Mouse (Mus musculus) CH12.LX (cell line): Measurements from ENCODE around the gene Gja5. TPM values are rescaled to one million over a fixed set of nuclear protein-coding genes. Genes with fewer than 3 reads are reported as not detected.

ENCODE experiments used
- DNase-seq: peaks from one replicate; pipeline ENCODE4 v3.0.0-alpha.2; 2013; ENCODE audit errors: extremely low read depth
- H3K27ac ChIP-seq: 2 replicates; pipeline ENCODE4 v1.5.1; 2012; ENCODE audit warnings: low read depth, mild to moderate bottlenecking, control low read depth, moderate library complexity; ENCODE audit not compliant: insufficient read depth
- H3K27me3 ChIP-seq: replicated peaks from 2 replicates; pipeline ENCODE3; 2012; ENCODE audit warnings: inconsistent platforms
- H3K36me3 ChIP-seq, 2 experiments: replicated peaks in 1 of 2; 2 replicates each; pipeline versions ENCODE3 to v1.6.1; 2012; ENCODE audit warnings: inconsistent platforms in 1 of 2, low read length in 1 of 2, mild to moderate bottlenecking in 1 of 2, mixed read lengths in 1 of 2, moderate library complexity in 1 of 2; ENCODE audit not compliant: control insufficient read depth in 1 of 2, insufficient read depth in 1 of 2
- H3K4me1 ChIP-seq, 2 experiments: 2 replicates each; pipeline ENCODE4 v1.6.1; 2012; ENCODE audit warnings: inconsistent platforms in 1 of 2, moderate library complexity in 1 of 2; ENCODE audit not compliant: insufficient read depth in 2 of 2, control insufficient read depth in 1 of 2
- H3K4me2 ChIP-seq: 2 replicates; pipeline ENCODE4 v1.6.1; 2012; ENCODE audit warnings: low read depth, mild to moderate bottlenecking, control low read depth; ENCODE audit not compliant: poor library complexity, insufficient read depth, severe bottlenecking
- H3K4me3 ChIP-seq, 3 experiments: fragments of 150-350 bp in 1 of 3; sonication (generic) in 1 of 3; replicated peaks in 1 of 3; 2 replicates each; pipeline versions ENCODE3 to v1.5.1; 2011 to 2012; ENCODE audit warnings: low read depth in 2 of 3, low read length in 2 of 3, mild to moderate bottlenecking in 2 of 3, moderate library complexity in 2 of 3, control low read depth in 1 of 3, improper control_type of control experiment in 1 of 3, inconsistent platforms in 1 of 3, mixed read lengths in 1 of 3; ENCODE audit not compliant: poor library complexity in 1 of 3
- H3K79me2 ChIP-seq: replicated peaks from 2 replicates; pipeline ENCODE4 v1.6.1; 2012; ENCODE audit warnings: mild to moderate bottlenecking, moderate library complexity; ENCODE audit not compliant: control insufficient read depth, poor library complexity, insufficient read depth, severe bottlenecking; ENCODE audit errors: extremely low read depth
- H3K9ac ChIP-seq: 2 replicates; pipeline ENCODE4 v1.6.1; 2012; ENCODE audit warnings: low read depth, mild to moderate bottlenecking, control low read depth, moderate library complexity; ENCODE audit not compliant: insufficient read depth
- H3K9me3 ChIP-seq: replicated peaks from 2 replicates; pipeline ENCODE3; 2012; ENCODE audit warnings: low read length, inconsistent platforms, mixed read lengths
- CHD2 ChIP-seq: IDR thresholded peaks from 2 replicates; pipeline ENCODE4 v1.6.1; 2011; ENCODE audit warnings: low read length, improper control_type of control experiment
- E2F4 ChIP-seq: IDR thresholded peaks from 2 replicates; pipeline ENCODE4 v1.6.1; 2011; ENCODE audit warnings: low read depth, low read length, improper control_type of control experiment; ENCODE audit not compliant: insufficient replicate concordance
- EP300 ChIP-seq: IDR thresholded peaks from 2 replicates; pipeline ENCODE4 v1.6.1; 2011; ENCODE audit warnings: low read length, improper control_type of control experiment
- ETS1 ChIP-seq: conservative IDR thresholded peaks from 2 replicates; pipeline ENCODE4 v1.6.1; 2012; ENCODE audit warnings: low read depth, mild to moderate bottlenecking, inconsistent platforms, low read length, improper control_type of control experiment, moderate library complexity
- GABPA ChIP-seq: IDR thresholded peaks from 2 replicates; pipeline ENCODE4 v1.6.1; 2012; ENCODE audit warnings: low read depth, low read length, improper control_type of control experiment, inconsistent platforms; ENCODE audit not compliant: insufficient replicate concordance
- IRF4 ChIP-seq: IDR thresholded peaks from 2 replicates; pipeline ENCODE4 v1.6.1; 2014; ENCODE audit warnings: low read depth, mild to moderate bottlenecking, inconsistent platforms, low read length, improper control_type of control experiment
- JUN ChIP-seq: IDR thresholded peaks from 2 replicates; pipeline ENCODE4 v1.6.1; 2011; ENCODE audit warnings: low read depth, mild to moderate bottlenecking, low read length, improper control_type of control experiment, moderate library complexity; ENCODE audit not compliant: insufficient read depth
- JUND ChIP-seq: conservative IDR thresholded peaks from 2 replicates; pipeline ENCODE4 v1.6.1; 2011; ENCODE audit warnings: low read depth, low read length, improper control_type of control experiment
- KAT2A ChIP-seq: IDR thresholded peaks from 2 replicates; pipeline ENCODE4 v1.6.1; 2012; ENCODE audit warnings: low read length, improper control_type of control experiment, inconsistent platforms; ENCODE audit not compliant: insufficient replicate concordance
- MAFK ChIP-seq: IDR thresholded peaks from 2 replicates; pipeline ENCODE4 v1.6.1; 2011; ENCODE audit warnings: low read length, improper control_type of control experiment; ENCODE audit not compliant: insufficient replicate concordance
- MEF2A ChIP-seq: IDR thresholded peaks from 2 replicates; pipeline ENCODE4 v1.6.1; 2014; ENCODE audit warnings: low read depth, mild to moderate bottlenecking, inconsistent platforms, low read length, improper control_type of control experiment, borderline replicate concordance
- MXI1 ChIP-seq: IDR thresholded peaks from 2 replicates; pipeline ENCODE4 v1.6.1; 2011; ENCODE audit warnings: mild to moderate bottlenecking, low read depth, low read length, improper control_type of control experiment
- MYC ChIP-seq: IDR thresholded peaks from 2 replicates; pipeline ENCODE4 v1.6.1; 2011; ENCODE audit warnings: low read depth, mild to moderate bottlenecking, improper control_type of control experiment, low read length
- NELFE ChIP-seq: IDR thresholded peaks from 2 replicates; pipeline ENCODE4 v1.6.1; 2011; ENCODE audit warnings: low read depth, low read length, improper control_type of control experiment
- NRF1 ChIP-seq: IDR thresholded peaks from 2 replicates; pipeline ENCODE4 v1.6.1; 2014; ENCODE audit warnings: low read depth, mild to moderate bottlenecking, inconsistent platforms, low read length, improper control_type of control experiment, moderate library complexity
- PAX5 ChIP-seq: IDR thresholded peaks from 2 replicates; pipeline ENCODE4 v1.6.1; 2012; ENCODE audit warnings: low read length, inconsistent platforms, mixed read lengths
- POLR2A ChIP-seq: IDR thresholded peaks from 2 replicates; pipeline ENCODE4 v1.6.1; 2011; ENCODE audit warnings: low read depth, mild to moderate bottlenecking, improper control_type of control experiment, low read length
- RAD21 ChIP-seq: IDR thresholded peaks from 2 replicates; pipeline ENCODE4 v1.6.1; 2011; ENCODE audit warnings: low read depth, mild to moderate bottlenecking, low read length, improper control_type of control experiment, moderate library complexity
- RCOR1 ChIP-seq: conservative IDR thresholded peaks from 2 replicates; pipeline ENCODE4 v1.6.1; 2012; ENCODE audit warnings: low read depth, mild to moderate bottlenecking, inconsistent platforms, low read length, improper control_type of control experiment
- SMC3 ChIP-seq: IDR thresholded peaks from 2 replicates; pipeline ENCODE4 v1.6.1; 2011; ENCODE audit warnings: low read depth, low read length, improper control_type of control experiment
- TBP ChIP-seq: conservative IDR thresholded peaks from 2 replicates; pipeline ENCODE4 v1.6.1; 2011; ENCODE audit warnings: low read depth, low read length, improper control_type of control experiment
- TCF12 ChIP-seq: IDR thresholded peaks from 2 replicates; pipeline ENCODE4 v1.6.1; 2014; ENCODE audit warnings: low read depth, mild to moderate bottlenecking, inconsistent platforms, low read length, improper control_type of control experiment
- ZKSCAN1 ChIP-seq: IDR thresholded peaks from 2 replicates; pipeline ENCODE4 v1.6.1; 2012; ENCODE audit warnings: low read depth, inconsistent platforms, low read length, improper control_type of control experiment, borderline replicate concordance
- ZMIZ1 ChIP-seq: IDR thresholded peaks from 2 replicates; pipeline ENCODE4 v1.6.1; 2012; ENCODE audit warnings: low read depth, mild to moderate bottlenecking, inconsistent platforms, low read length, improper control_type of control experiment
- ZNF384 ChIP-seq: IDR thresholded peaks from 2 replicates; pipeline ENCODE4 v1.6.1; 2012; ENCODE audit warnings: low read depth, low read length, improper control_type of control experiment, inconsistent platforms
- dilution Hi-C: fragments of 300-500 bp; cut with MboI; formaldehyde crosslinking; loops from 2 replicates; pipeline ENCODE4 v1.14.3; 2020; ENCODE audit warnings: low sequenced_read_pairs; ENCODE audit not compliant: extremely low pct_unique_long_range_greater_than_20kb, extremely low pct_ligation_motif_present
- in situ Hi-C: fragments of 300-500 bp; cut with MboI; formaldehyde crosslinking; loops from 3 replicates; pipeline ENCODE4 v1.14.3; 2019; ENCODE audit warnings: low sequenced_read_pairs, low pct_ligation_motif_present, low pct_unique_long_range_greater_than_20kb, mixed read lengths
- polyA plus RNA-seq: library from polyadenylated mRNA; unstranded; fragments of >175 nt; gene quantifications from 2 replicates; pipeline ENCODE4 v1.2.1, GENCODE M21; 2012; ENCODE audit warnings: low read depth; ENCODE audit not compliant: insufficient read length
- total RNA-seq, 2 experiments: library from RNA; depleted of rRNA; stranded (reverse); fragments of 300-350 nt in 1 of 2; fragments of >200 nt in 1 of 2; gene quantifications; 2 replicates each; pipeline ENCODE4 v1.2.3; 2012 to 2014

The Gja5 gene
- total and polyA plus RNA-seq, 3 experiments: not detected

DNA sequence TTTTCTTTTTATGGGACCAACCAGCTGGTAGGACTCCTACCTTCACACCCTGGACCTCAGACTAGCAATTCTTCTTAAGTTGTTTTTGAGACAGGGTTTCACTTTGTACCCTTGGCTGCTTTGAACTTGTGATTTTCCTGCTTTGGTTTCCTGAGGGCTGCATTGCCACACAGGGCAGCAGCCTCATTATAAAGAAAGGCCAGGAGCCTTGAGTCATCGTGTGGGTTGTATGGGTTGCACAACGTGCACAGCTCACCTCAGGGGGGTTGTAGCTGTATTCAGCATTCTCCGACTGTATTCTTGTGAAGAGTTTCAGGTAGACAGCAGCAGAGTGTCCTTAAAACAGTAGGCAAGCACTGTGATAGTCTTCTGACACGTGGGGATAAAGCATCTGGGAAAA, 100.0 kb downstream of the Gja5 start:
- TF ChIP-seq TCF12 (no peak), NELFE (no peak)
- no peak overlapping the region for H3K27ac ChIP-seq
- no peaks in the 10 kb centered on the region for H3K27me3 ChIP-seq
- no peaks in the 10 kb centered on the region for H3K9me3 ChIP-seq
- no peak for DNase-seq
- H3K4me1 ChIP-seq: peaks cover 0 to 9% of the 10 kb centered on the region in 2 experiments; a peak in 1 of 4 replicates
- H3K79me2 ChIP-seq: no peaks in the 10 kb centered on the region
- H3K9ac ChIP-seq: no peak overlapping the region
- H3K4me2 ChIP-seq: no peak overlapping the region
- in situ Hi-C loops: no loop called here
- dilution Hi-C loops: no loop called here
- no peak overlapping the region for H3K4me3 ChIP-seq
- no peaks in the 10 kb centered on the region for H3K36me3 ChIP-seq

DNA sequence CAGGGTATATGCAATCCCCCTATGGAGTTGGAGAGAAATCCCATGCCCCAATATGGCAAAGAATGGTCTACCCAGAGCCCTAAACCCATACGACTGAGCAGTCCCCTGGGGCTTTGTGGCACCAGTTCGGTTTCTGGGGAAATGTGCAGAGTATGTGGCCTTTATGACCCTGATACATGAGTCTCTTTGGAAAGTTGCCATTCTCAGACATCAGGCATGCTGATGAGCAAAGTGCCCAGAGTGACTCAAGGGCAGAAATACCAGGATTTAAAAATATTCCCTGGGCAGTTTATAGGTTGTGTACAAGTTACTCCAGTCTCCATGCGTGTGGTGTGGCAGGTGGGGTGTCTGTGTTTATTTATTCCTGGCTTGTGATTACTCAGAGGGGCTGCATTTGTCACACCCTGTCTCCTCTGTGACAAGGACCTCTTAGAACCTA, 102.5 kb downstream of the Gja5 start:
- H3K4me3 ChIP-seq: no peak overlapping the region
- TF ChIP-seq JUN: no peak
- no peak for TF ChIP-seq NRF1
- TF ChIP-seq GABPA: no peak
- TF ChIP-seq ETS1: no peak
- no peak for TF ChIP-seq PAX5
- no peak for TF ChIP-seq MXI1
- no peak for TF ChIP-seq ZMIZ1
- TF ChIP-seq E2F4: no peak
- TF ChIP-seq MAFK: no peak
- no peak for TF ChIP-seq CHD2
- TF ChIP-seq MYC: no peak
- no peak for TF ChIP-seq POLR2A
- no peak for TF ChIP-seq SMC3
- TF ChIP-seq RCOR1: no peak
- H3K27me3 ChIP-seq: no peaks in the 10 kb centered on the region
- H3K4me2 ChIP-seq: no peak overlapping the region
- H3K36me3 ChIP-seq: no peaks in the 10 kb centered on the region
- H3K4me1 ChIP-seq: peaks cover 0 to 13% of the 10 kb centered on the region in 2 experiments; a peak in 2 of 4 replicates
- H3K9ac ChIP-seq: no peak overlapping the region
- H3K9me3 ChIP-seq: no peaks in the 10 kb centered on the region
- dilution Hi-C loops: no loop called here
- no peak overlapping the region for H3K27ac ChIP-seq
- H3K79me2 ChIP-seq: no peaks in the 10 kb centered on the region
- in situ Hi-C loops: no loop called here
- no peak for DNase-seq

DNA sequence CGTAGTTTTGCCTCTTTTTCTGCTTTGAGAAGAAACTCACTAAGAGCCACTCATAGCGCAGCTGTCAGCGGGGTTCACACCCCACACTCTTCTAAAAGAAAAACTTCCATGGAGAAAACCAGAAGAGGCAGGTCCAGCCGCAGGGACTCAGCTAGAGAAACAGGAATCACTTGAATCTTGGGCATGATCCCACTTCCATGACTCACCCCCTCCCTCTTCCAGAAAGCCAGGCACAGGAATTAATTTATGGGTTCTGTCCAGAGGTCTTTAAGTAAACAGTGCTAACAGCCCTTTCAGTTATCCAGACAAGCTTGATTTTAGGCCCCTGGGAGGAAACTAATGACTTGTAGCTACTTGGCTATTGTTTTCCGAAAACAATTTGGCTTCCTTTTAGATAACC, 120.7 kb downstream of the Gja5 start:
- no peak for DNase-seq
- dilution Hi-C loops: no loop called here

More for the DNA sequence above, 120.7 kb downstream of the Gja5 start:
- Histone ChIP-seq H3K79me2 (no peaks in the 10 kb centered on the region), H3K9me3 (no peaks in the 10 kb centered on the region), H3K36me3 (no peaks in the 10 kb centered on the region), H3K27me3 (no peaks in the 10 kb centered on the region), H3K27ac (no peak overlapping the region), H3K4me1 (no peaks in the 10 kb centered on the region), H3K4me3 (no peak overlapping the region), H3K9ac (no peak overlapping the region), H3K4me2 (no peak overlapping the region)
- TF ChIP-seq MXI1 (no peak), MEF2A (no peak), ZKSCAN1 (no peak), ZNF384 (no peak), MAFK (no peak), PAX5 (no peak), JUND (no peak), GABPA (no peak), TBP (no peak), RAD21 (no peak), TCF12 (no peak), IRF4 (no peak), EP300 (no peak), KAT2A (no peak)
- in situ Hi-C loops: no loop called here
